In genomic region chr6:6193906-6194305, GRCm38 (mm10) we compare ENCODE assay signal across 26 mouse cellular contexts.
"Had no signal": no experiment of that assay in that cellular context is flagged by ENCODE, and none has a peak within 500 bp of the region (broad histone marks: within the 10 kb centered on the region; RNA-seq: fewer than 3 reads in every experiment).

No protein-coding gene starts in this region.

- DNase-seq: kidney, adult 8-10 months; kidney, postnatal 10 days; kidney, postnatal 36 days; left cerebral cortex, postnatal 4 days; lung, adult 18-20 months; lung, postnatal 10 days; lung, postnatal 36 days; retina, postnatal 1 day; right cerebral cortex, postnatal 14 days; right cerebral cortex, postnatal 4 days; thymus, adult 2 months; thymus, postnatal 14 days; thymus, postnatal 4 days had no signal

- H3K4me3 ChIP-seq: kidney, embryonic 15.5 days; limb, embryonic 12.5 days; limb, embryonic 15.5 days; liver, embryonic 15.5 days; lung, embryonic 15.5 days; megakaryocyte, embryonic 14.5 days; midbrain, embryonic 10.5 days; midbrain, embryonic 13.5 days; myocyte; neural tube, embryonic 13.5 days had no signal

- H3K36me3 ChIP-seq: kidney, embryonic 15.5 days; limb, embryonic 12.5 days; limb, embryonic 15.5 days; lung, embryonic 15.5 days; midbrain, embryonic 13.5 days; neural tube, embryonic 13.5 days had no signal

- H3K4me2 ChIP-seq: kidney, embryonic 15.5 days; limb, embryonic 12.5 days; limb, embryonic 15.5 days; liver, embryonic 11.5 days; liver, embryonic 15.5 days; lung, embryonic 15.5 days; midbrain, embryonic 13.5 days; neural tube, embryonic 13.5 days had no signal

- H3K27me3 ChIP-seq: kidney, embryonic 15.5 days; limb, embryonic 12.5 days; limb, embryonic 15.5 days; liver, embryonic 15.5 days; lung, embryonic 15.5 days; megakaryocyte, embryonic 14.5 days; midbrain, embryonic 13.5 days; neural tube, embryonic 13.5 days had no signal

- H3K9me3 ChIP-seq: kidney, embryonic 15.5 days; limb, embryonic 12.5 days; limb, embryonic 15.5 days; liver, embryonic 15.5 days; lung, embryonic 15.5 days; megakaryocyte, embryonic 14.5 days; midbrain, embryonic 10.5 days; midbrain, embryonic 13.5 days; neural tube, embryonic 13.5 days had no signal

- H3K27ac ChIP-seq: kidney, embryonic 15.5 days; limb, embryonic 12.5 days; limb, embryonic 15.5 days; liver, embryonic 15.5 days; lung, embryonic 15.5 days; midbrain, embryonic 10.5 days; midbrain, embryonic 13.5 days; neural tube, embryonic 13.5 days; stomach, postnatal 0 days had no signal

- H3K9ac ChIP-seq: kidney, embryonic 15.5 days; limb, embryonic 12.5 days; limb, embryonic 15.5 days; liver, embryonic 15.5 days; lung, embryonic 15.5 days; midbrain, embryonic 13.5 days; neural tube, embryonic 13.5 days had no signal

- H3K4me1 ChIP-seq: liver, embryonic 15.5 days; lung, embryonic 15.5 days; midbrain, embryonic 10.5 days; midbrain, embryonic 13.5 days; neural tube, embryonic 13.5 days had no signal

- ATAC-seq: midbrain, embryonic 13.5 days; midbrain, embryonic 16.5 days had no signal
